Mouse (Mus musculus) forebrain, embryonic 11.5 days (tissue): ENCODE measurements at regions not wholly inside any gene's neighbourhood (a gene's known extent, or its start where the extent isn't known, plus 50 kb on each side); places are given as distances from the start of the nearest gene placed in this dataset.

Experiments
- ATAC-seq: fragments of 200-750 bp; cut with Nextera tagmentation; replicated peaks from 2 replicates; pipeline ENCODE4 v1.8.0; 2017; ENCODE audit warnings: moderate TSS enrichment; ENCODE audit not compliant: low FRiP score
- DNase-seq: peaks from one replicate; pipeline ENCODE4 v3.0.0-alpha.2; 2017; ENCODE audit warnings: low spot score
- H3K27ac ChIP-seq: fragments of 300-500 bp; sonication (generic); 2 replicates; pipeline ENCODE4 v1.5.1; 2014; ENCODE audit warnings: low read depth, low read length
- H3K27me3 ChIP-seq: fragments of 300-500 bp; sonication (generic); 2 replicates; pipeline ENCODE4 v1.6.1; 2014; ENCODE audit warnings: mild to moderate bottlenecking, low read length, mixed read lengths; ENCODE audit not compliant: control insufficient read depth, insufficient read depth
- H3K36me3 ChIP-seq: fragments of 300-500 bp; sonication (generic); 2 replicates; pipeline ENCODE4 v1.6.1; 2014; ENCODE audit warnings: mild to moderate bottlenecking, low read length, moderate library complexity, mixed read lengths; ENCODE audit not compliant: control insufficient read depth, insufficient read depth
- H3K4me1 ChIP-seq: fragments of 300-500 bp; sonication (generic); replicated peaks from 2 replicates; pipeline ENCODE4 v1.6.1; 2014; ENCODE audit warnings: low read length, mixed read lengths; ENCODE audit not compliant: control insufficient read depth, insufficient read depth
- H3K4me2 ChIP-seq: fragments of 300-500 bp; sonication (generic); 2 replicates; pipeline ENCODE4 v1.6.1; 2014; ENCODE audit warnings: low read depth, mild to moderate bottlenecking, low read length, moderate library complexity, mixed read lengths; ENCODE audit not compliant: severe bottlenecking
- H3K4me3 ChIP-seq: fragments of 300-500 bp; sonication (generic); 2 replicates; pipeline ENCODE4 v1.5.1; 2014; ENCODE audit warnings: low read depth, low read length
- H3K9ac ChIP-seq: fragments of 300-500 bp; sonication (generic); 2 replicates; pipeline ENCODE4 v1.6.1; 2014; ENCODE audit warnings: low read length
- H3K9me3 ChIP-seq: fragments of 300-500 bp; sonication (generic); 2 replicates; pipeline ENCODE4 v1.6.1; 2016; ENCODE audit warnings: low read length, mixed read lengths; ENCODE audit not compliant: control insufficient read depth
- WGBS: fragments of 180-500 bp; shearing (Covaris S2); extraction: QIAGEN DNeasy Blood & Tissue Kit; methylation state at CpG from one replicate; pipeline ENCODE4 v1.1.7; 2014; 5-methylcytosine and 5-hydroxymethylcytosine counted together

- no peak overlapping the region for H3K9ac ChIP-seq
- WGBS = 13% methylated on average over 9 of the region's 9 CpGs
- ATAC-seq = no peak
- no peak for DNase-seq
- no peak overlapping the region for H3K4me2 ChIP-seq
- H3K4me3 ChIP-seq = no peak overlapping the region
- H3K36me3 ChIP-seq = no peaks in the 10 kb centered on the region
- no peaks in the 10 kb centered on the region for H3K9me3 ChIP-seq
- no peaks in the 10 kb centered on the region for H3K27me3 ChIP-seq
- H3K27ac ChIP-seq = no peak overlapping the region
- H3K4me1 ChIP-seq = no peaks in the 10 kb centered on the region
Observed at GRCm38 (mm10) chr3:52540862-52541380, 272.8 kb downstream of the Foxo1 start.

- Histone ChIP-seq H3K4me3 (no peak overlapping the region), H3K9ac (no peak overlapping the region), H3K27ac (no peak overlapping the region), H3K9me3 (no peaks in the 10 kb centered on the region), H3K36me3 (no peaks in the 10 kb centered on the region), H3K27me3 (no peaks in the 10 kb centered on the region), H3K4me2 (no peak overlapping the region), H3K4me1 (no peaks in the 10 kb centered on the region)
- no peak for DNase-seq
- 65% methylated on average over 10 of the region's 10 CpGs for WGBS
- no peak for ATAC-seq
Observed at GRCm38 (mm10) chr3:52539813-52540378, 271.8 kb downstream of the Foxo1 start.

GRCm38 (mm10) chr3:52538306-52538705, 270.2 kb downstream of the Foxo1 start:
- no peak for ATAC-seq
- Histone ChIP-seq H3K9me3 (no peaks in the 10 kb centered on the region), H3K27me3 (no peaks in the 10 kb centered on the region), H3K4me2 (no peak overlapping the region), H3K27ac (no peak overlapping the region), H3K9ac (no peak overlapping the region), H3K4me1 (no peaks in the 10 kb centered on the region), H3K36me3 (no peaks in the 10 kb centered on the region), H3K4me3 (no peak overlapping the region)
- DNase-seq = no peak
- 88% methylated on average over 4 of the region's 4 CpGs for WGBS

- H3K9ac ChIP-seq = no peak overlapping the region
- H3K27ac ChIP-seq = no peak overlapping the region
- ATAC-seq (no peak), DNase-seq (no peak)
- WGBS = 90% methylated on average over 10 of the region's 10 CpGs
- no peaks in the 10 kb centered on the region for H3K9me3 ChIP-seq
- H3K27me3 ChIP-seq = no peaks in the 10 kb centered on the region
- no peak overlapping the region for H3K4me2 ChIP-seq
- H3K36me3 ChIP-seq = no peaks in the 10 kb centered on the region
- no peaks in the 10 kb centered on the region for H3K4me1 ChIP-seq
- H3K4me3 ChIP-seq = no peak overlapping the region
Observed at GRCm38 (mm10) chr3:52537362-52537911, 269.3 kb downstream of the Foxo1 start.

- WGBS = 59% methylated on average over 7 of the region's 7 CpGs
- H3K4me3 ChIP-seq = no peak overlapping the region
- no peaks in the 10 kb centered on the region for H3K36me3 ChIP-seq
- H3K9ac ChIP-seq = no peak overlapping the region
- H3K4me1 ChIP-seq = no peaks in the 10 kb centered on the region
- H3K27me3 ChIP-seq = no peaks in the 10 kb centered on the region
- H3K4me2 ChIP-seq = no peak overlapping the region
- no peaks in the 10 kb centered on the region for H3K9me3 ChIP-seq
- ATAC-seq (no peak), DNase-seq (no peak)
- H3K27ac ChIP-seq = no peak overlapping the region
Observed at GRCm38 (mm10) chr3:52535411-52536021, 267.4 kb downstream of the Foxo1 start.

- no peaks in the 10 kb centered on the region for H3K4me1 ChIP-seq
- H3K27me3 ChIP-seq = no peaks in the 10 kb centered on the region
- no peak overlapping the region for H3K4me2 ChIP-seq
- no peaks in the 10 kb centered on the region for H3K9me3 ChIP-seq
- 84% methylated on average over 7 of the region's 7 CpGs for WGBS
- no peak overlapping the region for H3K27ac ChIP-seq
- ATAC-seq = no peak
- no peak overlapping the region for H3K9ac ChIP-seq
- no peak overlapping the region for H3K4me3 ChIP-seq
- H3K36me3 ChIP-seq = no peaks in the 10 kb centered on the region
- no peak for DNase-seq
Observed at GRCm38 (mm10) chr3:52534118-52534517, 266.0 kb downstream of the Foxo1 start.

GRCm38 (mm10) chr3:52531686-52532351, 263.7 kb downstream of the Foxo1 start:
- Histone ChIP-seq H3K9me3 (no peaks in the 10 kb centered on the region), H3K9ac (no peak overlapping the region), H3K36me3 (no peaks in the 10 kb centered on the region), H3K27ac (no peak overlapping the region), H3K4me2 (no peak overlapping the region), H3K4me1 (no peaks in the 10 kb centered on the region), H3K4me3 (no peak overlapping the region), H3K27me3 (no peaks in the 10 kb centered on the region)
- WGBS = 78% methylated on average over 8 of the region's 8 CpGs
- ATAC-seq (no peak), DNase-seq (no peak)

- H3K4me3 ChIP-seq = no peak overlapping the region
- H3K27me3 ChIP-seq = no peaks in the 10 kb centered on the region
- H3K9me3 ChIP-seq = no peaks in the 10 kb centered on the region
- no peak overlapping the region for H3K27ac ChIP-seq
- DNase-seq = no peak
- H3K4me2 ChIP-seq = no peak overlapping the region
- H3K4me1 ChIP-seq = no peaks in the 10 kb centered on the region
- H3K36me3 ChIP-seq = no peaks in the 10 kb centered on the region
- no peak for ATAC-seq
- no peak overlapping the region for H3K9ac ChIP-seq
- WGBS = 84% methylated on average over 7 of the region's 7 CpGs
Observed at GRCm38 (mm10) chr3:52530406-52530970, 262.4 kb downstream of the Foxo1 start.
